Mouse (Mus musculus) forebrain, postnatal 0 days (tissue): ENCODE data around the gene Fut7. TPM values are rescaled to one million over a fixed set of nuclear protein-coding genes. Genes with fewer than 3 reads are reported as not detected.

Source experiments
- ATAC-seq: fragments of 200-750 bp; cut with Nextera tagmentation; 2 replicates; pipeline ENCODE4 v1.8.0; 2017; ENCODE audit warnings: mild to moderate bottlenecking, moderate library complexity
- DNase-seq: peaks from one replicate; pipeline ENCODE4 v3.0.0-alpha.2; 2015
- H3K27ac ChIP-seq: fragments of 300-500 bp; sonication (generic); 2 replicates; pipeline ENCODE4 v1.5.1; 2014; ENCODE audit warnings: low read depth, mild to moderate bottlenecking, antibody characterized with exemption, low read length, moderate library complexity, mixed read lengths
- H3K27me3 ChIP-seq: fragments of 300-500 bp; sonication (generic); 2 replicates; pipeline ENCODE4 v1.6.1; 2014; ENCODE audit warnings: mild to moderate bottlenecking, low read length, mixed read lengths; ENCODE audit not compliant: insufficient read depth
- H3K36me3 ChIP-seq: fragments of 300-500 bp; sonication (generic); 2 replicates; pipeline ENCODE4 v1.6.1; 2014; ENCODE audit warnings: mild to moderate bottlenecking, moderate library complexity; ENCODE audit not compliant: insufficient read depth
- H3K4me1 ChIP-seq: fragments of 300-500 bp; sonication (generic); 2 replicates; pipeline ENCODE4 v1.6.1; 2014; ENCODE audit warnings: antibody characterized with exemption; ENCODE audit not compliant: insufficient read depth
- H3K4me2 ChIP-seq: fragments of 300-500 bp; sonication (generic); 2 replicates; pipeline ENCODE4 v1.6.1; 2014; ENCODE audit warnings: low read depth, mild to moderate bottlenecking, moderate library complexity
- H3K4me3 ChIP-seq: fragments of 300-500 bp; sonication (generic); 2 replicates; pipeline ENCODE4 v1.5.1; 2014; ENCODE audit warnings: low read depth, low read length, mixed read lengths
- H3K9ac ChIP-seq: fragments of 300-500 bp; sonication (generic); 2 replicates; pipeline ENCODE4 v1.6.1; 2014; ENCODE audit warnings: mild to moderate bottlenecking
- H3K9me3 ChIP-seq: fragments of 300-500 bp; sonication (generic); 2 replicates; pipeline ENCODE4 v1.6.1; 2016; ENCODE audit warnings: low read length
- CTCF ChIP-seq: sonication (generic); IDR thresholded peaks from 2 replicates; pipeline ENCODE4 v1.5.1; 2016; ENCODE audit warnings: antibody characterized with exemption, control low read depth, low read depth
- WGBS: fragments of 180-500 bp; shearing (Covaris S2); extraction: QIAGEN DNeasy Blood & Tissue Kit; methylation state at CpG from one replicate; pipeline ENCODE4 v1.1.7; 2014; 5-methylcytosine and 5-hydroxymethylcytosine counted together
- polyA plus RNA-seq: library from polyadenylated mRNA; unstranded; fragments of >200 nt; fragmentation: Nextera tagmentation; extraction: Ambion mirVana; gene quantifications from 2 replicates; pipeline ENCODE4 v1.2.1, GENCODE M21; 2015
- total RNA-seq: library from RNA; depleted of rRNA; stranded (reverse); fragments of >200 nt; gene quantifications from 2 replicates; pipeline ENCODE4 v1.2.3, GENCODE M21; 2014

The Fut7 gene
- total and polyA plus RNA-seq, 2 experiments from 2014 or later = 0.17 to 1.3 TPM

DNA sequence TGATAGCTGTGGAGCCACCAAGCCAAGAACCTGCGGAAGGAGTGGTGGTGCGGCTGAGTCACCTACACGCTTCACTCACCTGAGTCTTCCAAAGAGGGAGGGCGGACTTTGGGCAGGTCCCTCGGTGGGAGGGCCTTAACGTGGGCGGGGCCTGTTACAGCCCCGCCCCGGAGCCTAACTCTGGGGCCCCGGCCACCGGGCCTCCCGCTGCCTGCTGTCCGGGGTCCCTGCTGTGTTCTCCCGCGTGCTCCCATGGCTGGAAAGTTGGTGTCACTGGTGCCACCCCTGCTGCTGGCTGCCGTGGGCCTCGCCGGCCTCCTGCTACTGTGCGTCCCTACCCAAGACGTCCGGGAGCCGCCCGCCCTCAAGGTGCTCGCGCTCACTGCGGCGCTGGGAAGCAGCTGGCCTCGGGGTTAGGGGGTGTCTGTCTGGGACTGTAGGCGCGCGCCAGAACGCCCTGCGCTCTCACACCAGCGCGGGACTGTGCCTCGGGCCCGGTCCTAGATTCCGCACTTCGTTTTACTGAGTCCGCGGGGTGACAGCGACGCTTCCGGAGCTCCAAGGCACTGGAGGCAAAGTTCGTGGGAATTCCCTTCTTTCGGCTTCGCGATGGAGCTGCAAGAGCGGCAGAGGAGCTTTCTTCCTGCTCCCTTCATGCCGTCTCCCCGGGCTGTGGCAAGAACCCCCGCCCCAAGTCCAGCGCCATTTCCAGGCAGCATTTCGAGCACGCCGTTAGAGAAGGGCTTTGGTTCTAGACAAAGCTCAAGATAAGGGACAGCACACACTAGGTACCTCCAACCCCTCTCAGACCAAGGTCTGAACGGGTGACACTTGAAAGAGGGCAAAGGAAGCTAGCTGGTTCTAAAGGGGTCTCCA lies 27.1 kb upstream of the Fut7 start, which contains the start of gene Entpd2:
Entpd2 (plus strand) TSS at position 154 of the 876 bp plus-strand sequence.
- TF ChIP-seq CTCF = peak; percentile 48
- peak within 1 kb of the TSS; percentile 35 for H3K4me3 ChIP-seq
- ATAC-seq = peak; percentile 58
- peak within 1 kb of the TSS; percentile 67 for H3K4me2 ChIP-seq
- H3K9me3 ChIP-seq = no peaks in the 10 kb centered on the region
- H3K27ac ChIP-seq = 0 out of 2 replicates have a peak within 1 kb of the TSS, but pooled peaks have one; percentile 15
- peaks cover 17% of the 10 kb centered on the region for H3K27me3 ChIP-seq
- 2% methylated on average over 57 of the region's 57 CpGs for WGBS
- H3K36me3 ChIP-seq = no peaks in the 10 kb centered on the region
- DNase-seq = peak; percentile 62
- H3K4me1 ChIP-seq = peaks cover 8% of the 10 kb centered on the region; the same call in 1 of the 2 replicates
- H3K9ac ChIP-seq = peak within 1 kb of the TSS; percentile 37; the same call in 1 of the 2 replicates

DNA sequence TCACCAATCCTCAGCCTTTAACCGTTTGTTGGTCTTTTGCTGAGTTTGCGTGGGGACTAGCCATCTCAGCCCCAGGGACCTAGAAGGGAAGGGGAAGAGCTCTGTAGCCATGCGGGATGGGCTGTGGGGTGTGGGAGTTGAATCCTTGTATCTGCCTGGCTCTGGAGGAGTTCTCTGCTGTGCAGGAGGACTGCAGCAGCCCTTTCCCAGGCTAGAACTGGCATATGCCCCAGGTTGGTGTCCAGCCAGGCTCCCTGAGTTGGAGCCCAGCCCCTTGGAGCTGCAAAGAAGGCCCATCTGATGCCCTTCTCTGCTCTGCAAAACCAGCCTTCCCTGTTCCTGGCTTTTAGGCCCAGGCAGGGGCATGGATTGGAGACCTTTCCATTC lies 26.5 kb upstream of the Fut7 start:
- Histone ChIP-seq H3K4me1 (peaks cover 8% of the 10 kb centered on the region; the same call in 1 of the 2 replicates), H3K27ac (0 out of 2 replicates have a peak overlapping the region, but pooled peaks have one; percentile 9), H3K36me3 (no peaks in the 10 kb centered on the region), H3K9me3 (no peaks in the 10 kb centered on the region), H3K9ac (peak overlapping the region; percentile 37; the same call in 1 of the 2 replicates), H3K4me3 (peak overlapping the region; percentile 35), H3K27me3 (peaks cover 17% of the 10 kb centered on the region), H3K4me2 (peak overlapping the region; percentile 67)
- TF ChIP-seq CTCF = no peak
- no peak for ATAC-seq
- 35% methylated on average over 3 of the region's 3 CpGs for WGBS
- no peak for DNase-seq

DNA sequence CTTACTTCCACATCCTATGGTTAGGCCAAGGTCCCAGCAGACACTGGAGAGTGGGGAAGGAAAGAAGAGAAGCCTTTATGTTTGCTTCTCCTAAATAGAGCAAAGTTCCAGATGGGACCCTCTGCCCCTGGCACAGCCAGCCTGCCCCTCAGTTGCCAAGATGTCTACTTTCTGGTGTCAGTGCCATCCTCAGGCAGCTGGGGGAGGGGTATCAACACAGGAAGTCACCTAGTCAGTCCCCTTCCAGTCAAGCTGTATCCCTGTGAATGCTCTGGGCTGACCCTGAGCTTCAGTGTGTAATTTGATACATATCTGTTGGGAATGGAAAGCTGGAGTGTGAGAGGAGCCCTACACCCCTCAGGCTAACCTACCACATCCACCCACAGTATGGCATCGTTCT lies 26.1 kb upstream of the Fut7 start:
- Histone ChIP-seq H3K4me2 (0 out of 2 replicates have a peak overlapping the region, but pooled peaks have one; percentile 67), H3K9ac (no peak overlapping the region), H3K27me3 (peaks cover 17% of the 10 kb centered on the region), H3K4me3 (no peak overlapping the region), H3K27ac (no peak overlapping the region), H3K4me1 (peaks cover 8% of the 10 kb centered on the region; the same call in 1 of the 2 replicates), H3K36me3 (no peaks in the 10 kb centered on the region), H3K9me3 (no peaks in the 10 kb centered on the region)
- DNase-seq = no peak
- ATAC-seq = no peak
- WGBS = 68% methylated on average over 1 of the region's 1 CpGs
- no peak for TF ChIP-seq CTCF

DNA sequence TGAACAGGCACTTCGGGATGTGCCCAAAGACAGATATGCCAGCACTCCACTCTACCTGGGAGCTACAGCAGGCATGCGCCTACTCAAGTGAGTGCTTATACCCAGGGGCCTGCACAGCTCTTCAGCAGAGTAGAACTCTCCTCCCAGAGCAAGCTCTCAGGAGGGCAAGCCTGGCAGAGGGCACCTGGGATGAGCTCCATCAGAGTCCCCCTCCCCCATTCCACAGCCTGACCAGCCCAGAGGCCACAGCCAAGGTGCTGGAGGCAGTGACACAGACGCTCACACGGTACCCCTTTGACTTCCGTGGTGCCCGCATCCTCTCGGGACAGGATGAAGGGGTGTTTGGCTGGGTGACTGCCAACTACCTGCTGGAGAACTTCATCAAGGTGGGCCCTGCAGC lies 25.0 kb upstream of the Fut7 start:
- Histone ChIP-seq H3K27ac (no peak overlapping the region), H3K9ac (no peak overlapping the region), H3K4me2 (no peak overlapping the region), H3K9me3 (no peaks in the 10 kb centered on the region), H3K36me3 (no peaks in the 10 kb centered on the region), H3K27me3 (peaks cover 17% of the 10 kb centered on the region), H3K4me3 (no peak overlapping the region), H3K4me1 (peaks cover 8% of the 10 kb centered on the region; the same call in 1 of the 2 replicates)
- no peak for TF ChIP-seq CTCF
- DNase-seq (no peak), ATAC-seq (no peak)
- 94% methylated on average over 7 of the region's 7 CpGs for WGBS

DNA sequence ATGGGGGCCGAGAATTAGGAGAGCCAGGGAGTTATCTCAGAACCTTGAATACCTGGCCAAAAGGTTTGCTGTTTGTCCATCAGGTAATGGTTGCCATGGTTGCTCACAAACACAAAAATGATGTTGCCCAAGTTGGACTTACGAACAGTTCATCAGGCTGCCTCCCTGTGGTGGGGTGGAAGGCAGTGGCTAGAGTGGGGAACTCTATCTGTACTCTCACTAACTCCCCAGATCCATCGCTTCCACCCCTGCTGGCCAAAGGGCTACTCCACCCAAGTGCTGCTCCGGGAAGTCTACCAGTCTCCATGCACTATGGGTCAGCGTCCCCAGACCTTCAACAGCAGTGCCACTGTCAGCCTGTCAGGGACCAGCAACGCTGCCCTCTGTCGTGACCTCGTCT lies 24.0 kb upstream of the Fut7 start, which contains the start of gene Npdc1:
Npdc1 (plus strand) TSS at position 301 of the 400 bp plus-strand sequence.
- H3K27me3 ChIP-seq = peaks cover 17% of the 10 kb centered on the region
- 71% methylated on average over 8 of the region's 8 CpGs for WGBS
- H3K9me3 ChIP-seq = no peaks in the 10 kb centered on the region
- H3K4me1 ChIP-seq = peaks cover 8% of the 10 kb centered on the region; the same call in 1 of the 2 replicates
- no peaks in the 10 kb centered on the region for H3K36me3 ChIP-seq
- no peak within 1 kb of the TSS for H3K4me3 ChIP-seq
- no peak for TF ChIP-seq CTCF
- no peak within 1 kb of the TSS for H3K9ac ChIP-seq
- no peak within 1 kb of the TSS for H3K27ac ChIP-seq
- no peak for ATAC-seq
- H3K4me2 ChIP-seq = peak within 1 kb of the TSS; percentile 74; the same call in 1 of the 2 replicates
- DNase-seq = no peak

DNA sequence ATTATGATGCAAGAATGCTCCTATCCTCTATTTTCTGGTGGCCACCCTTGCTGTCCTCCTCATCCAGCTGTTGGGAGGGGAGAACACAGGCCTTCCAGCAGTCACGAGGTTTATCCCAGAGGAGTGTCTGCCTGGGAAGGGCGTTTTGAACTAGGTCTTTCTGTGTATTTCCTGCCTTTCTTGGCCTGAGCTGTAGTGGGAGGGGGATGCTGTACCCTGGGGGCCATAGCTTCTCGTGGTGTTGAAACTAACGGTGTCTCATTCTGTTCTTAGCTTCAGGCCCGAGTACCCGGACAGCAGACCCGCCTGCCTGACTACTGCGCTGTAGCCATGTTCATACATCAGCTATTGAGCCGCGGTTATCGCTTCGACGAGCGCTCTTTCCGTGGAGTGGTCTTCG lies 22.8 kb upstream of the Fut7 start:
- Histone ChIP-seq H3K36me3 (no peaks in the 10 kb centered on the region), H3K27me3 (peaks cover 10% of the 10 kb centered on the region), H3K4me2 (peak overlapping the region; percentile 74), H3K9me3 (no peaks in the 10 kb centered on the region), H3K9ac (peak overlapping the region; percentile 58), H3K4me1 (peaks cover 15% of the 10 kb centered on the region; the same call in 1 of the 2 replicates), H3K27ac (no peak overlapping the region), H3K4me3 (peak overlapping the region; percentile 37)
- WGBS = 22% methylated on average over 16 of the region's 16 CpGs
- DNase-seq (no peak), ATAC-seq (no peak)
- no peak for TF ChIP-seq CTCF

DNA sequence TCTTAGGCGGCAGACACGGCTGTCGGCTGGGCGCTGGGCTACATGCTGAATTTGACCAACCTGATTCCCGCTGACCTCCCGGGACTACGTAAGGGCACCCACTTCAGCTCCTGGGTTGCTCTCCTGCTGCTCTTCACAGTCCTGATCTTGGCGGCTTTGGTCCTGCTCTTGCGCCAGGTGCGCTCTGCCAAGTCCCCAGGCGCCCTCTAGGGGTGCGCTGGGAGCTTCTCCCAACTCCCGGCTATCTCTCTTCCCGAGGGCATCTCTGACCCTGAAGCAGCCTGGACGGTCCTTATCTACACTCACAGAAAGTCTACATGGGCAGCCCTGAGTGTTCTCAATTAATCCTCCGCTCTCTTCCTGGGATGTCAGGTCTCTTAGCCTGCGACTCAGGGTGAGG lies 22.3 kb upstream of the Fut7 start:
- Histone ChIP-seq H3K9me3 (no peaks in the 10 kb centered on the region), H3K9ac (peak overlapping the region; percentile 58), H3K36me3 (no peaks in the 10 kb centered on the region), H3K4me1 (peaks cover 14% of the 10 kb centered on the region; the same call in 1 of the 2 replicates), H3K27me3 (peaks cover 10% of the 10 kb centered on the region), H3K27ac (no peak overlapping the region), H3K4me2 (peak overlapping the region; percentile 74), H3K4me3 (peak overlapping the region; percentile 37)
- peak; percentile 78 for DNase-seq
- WGBS = 5% methylated on average over 17 of the region's 17 CpGs
- ATAC-seq = no peak
- peak; percentile 80 for TF ChIP-seq CTCF
